Mouse (Mus musculus): ENCODE measurements around the gene Pus10. TPM values are rescaled to one million over a fixed set of nuclear protein-coding genes. Genes with fewer than 3 reads are reported as not detected.

Gene Pus10
- total RNA-seq, 2 experiments from 2014 or later = 13.7 to 25.4 TPM

Other genes with a start within 250 kb of the Pus10 start
- gene Ahsa2, start 167.6 kb upstream of the Pus10 start, total RNA-seq (2021) = 10 to 100 TPM; 37.9 to 45.3 TPM
- gene 1700093K21Rik, start 144.5 kb upstream of the Pus10 start, total RNA-seq (2021) = under 1 TPM in 1 of 2 experiments, not detected in 1; 0.68 TPM
- gene 0610010F05Rik, start 32.0 kb upstream of the Pus10 start, total RNA-seq (2021) = 10 to 100 TPM; 39.2 to 42.7 TPM
- gene Pex13, start 285 bp downstream of the Pus10 start, total RNA-seq (2021) = 10 to 100 TPM; 24.1 to 26.1 TPM
- gene Rel, start 105.3 kb downstream of the Pus10 start, total RNA-seq (2021) = 1 to 10 TPM; 3.0 to 3.4 TPM
- 10 to 100 TPM; 17.6 to 22.8 TPM for gene Papolg, start 229.6 kb downstream of the Pus10 start, total RNA-seq (2021)

All from left cerebral cortex, postnatal 36 days (tissue).